Mouse (Mus musculus) left cerebral cortex, adult 11 months (tissue): ENCODE data around the gene Abca9.

Experiments
- DNase-seq: peaks from one replicate; pipeline ENCODE4 v3.0.0; 2022; ENCODE audit warnings: low spot score

The Abca9 gene

GRCm38 (mm10) chr11:110167459-110168251 lies at the start of gene Abca9:
Gene Abca9, minus strand, starts transcription at chr11:110168196.
- DNase-seq: no peak

- DNase-seq: no peak
Measured at GRCm38 (mm10) chr11:110217118-110217517, 49.1 kb upstream of the Abca9 start.

- DNase-seq: no peak
Measured at GRCm38 (mm10) chr11:110203930-110204329, 35.9 kb upstream of the Abca9 start.

- DNase-seq: no peak
Measured at GRCm38 (mm10) chr11:110198882-110199281, 30.9 kb upstream of the Abca9 start.

GRCm38 (mm10) chr11:110196561-110197306 lies 28.7 kb upstream of the Abca9 start:
- DNase-seq: no peak

GRCm38 (mm10) chr11:110195310-110195709 lies 27.3 kb upstream of the Abca9 start:
- DNase-seq: no peak

- no peak for DNase-seq
Measured at GRCm38 (mm10) chr11:110171212-110171611, 3.2 kb upstream of the Abca9 start.

GRCm38 (mm10) chr11:110165822-110166221 lies 2.2 kb downstream of the Abca9 start:
- DNase-seq: no peak

GRCm38 (mm10) chr11:110165409-110165808 lies 2.6 kb downstream of the Abca9 start:
- DNase-seq: no peak

GRCm38 (mm10) chr11:110157059-110157458 lies 10.9 kb downstream of the Abca9 start:
- no peak for DNase-seq

GRCm38 (mm10) chr11:110155985-110156384 lies 12.0 kb downstream of the Abca9 start:
- DNase-seq: no peak

- DNase-seq: no peak
Measured at GRCm38 (mm10) chr11:110147640-110148039, 20.4 kb downstream of the Abca9 start.

- no peak for DNase-seq
Measured at GRCm38 (mm10) chr11:110145421-110145820, 22.6 kb downstream of the Abca9 start.

GRCm38 (mm10) chr11:110130760-110131159 lies 37.2 kb downstream of the Abca9 start:
- no peak for DNase-seq

- peak; percentile 3 for DNase-seq
Measured at GRCm38 (mm10) chr11:110111137-110111536, 56.9 kb downstream of the Abca9 start.

- DNase-seq: no peak
Measured at GRCm38 (mm10) chr11:110101437-110101836, 66.6 kb downstream of the Abca9 start.

- no peak for DNase-seq
Measured at GRCm38 (mm10) chr11:110098901-110099300, 69.1 kb downstream of the Abca9 start.

- no peak for DNase-seq
Measured at GRCm38 (mm10) chr11:110097465-110097864, 70.5 kb downstream of the Abca9 start.

GRCm38 (mm10) chr11:110095858-110096257 lies 72.1 kb downstream of the Abca9 start, which contains the start of gene Abca8a:
Gene Abca8a, minus strand, starts transcription at chr11:110095978.
- peak; percentile 1 for DNase-seq

GRCm38 (mm10) chr11:110094846-110095380 lies 73.1 kb downstream of the Abca9 start:
- no peak for DNase-seq

- no peak for DNase-seq
Measured at GRCm38 (mm10) chr11:110094236-110094635, 73.8 kb downstream of the Abca9 start.

GRCm38 (mm10) chr11:110091328-110091727 lies 76.7 kb downstream of the Abca9 start:
- no peak for DNase-seq

GRCm38 (mm10) chr11:110072158-110072557 lies 95.8 kb downstream of the Abca9 start:
- no peak for DNase-seq
